Mouse (Mus musculus) brain, adult 2 months (tissue): ENCODE data around the gene 1700037H04Rik.

Experiments used
- DNase-seq: peaks from one replicate; pipeline ENCODE4 v3.0.0; 2011; ENCODE audit warnings: low read depth, low spot score

The 1700037H04Rik gene

GRCm38 (mm10) chr2:131146193-131147042, 13.5 kb downstream of the 1700037H04Rik start:
- DNase-seq: peak; percentile 60

GRCm38 (mm10) chr2:131145536-131145935, 14.3 kb downstream of the 1700037H04Rik start:
- no peak for DNase-seq

DNA sequence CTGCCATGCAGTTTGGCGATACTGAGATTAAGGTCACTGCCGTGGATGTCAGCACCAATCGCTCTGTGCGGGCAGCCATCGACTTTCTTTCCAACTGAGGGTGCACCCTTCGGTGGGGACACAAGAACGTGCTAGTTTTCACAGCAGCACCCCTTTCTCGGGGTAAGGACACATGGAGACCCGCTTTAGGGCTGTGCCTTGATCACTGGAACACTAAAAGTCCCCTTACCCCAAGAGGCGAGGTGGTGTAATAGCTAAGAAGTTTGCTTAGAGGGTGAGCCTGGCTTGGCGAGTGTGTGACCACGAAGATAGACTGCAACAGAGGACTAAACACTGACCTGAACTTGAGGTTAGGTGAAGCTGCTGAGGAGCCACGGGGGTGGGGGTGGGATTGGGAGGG, 14.8 kb downstream of the 1700037H04Rik start:
- no peak for DNase-seq

- DNase-seq: no peak
Observed at GRCm38 (mm10) chr2:131143007-131143780, 16.7 kb downstream of the 1700037H04Rik start.

DNA sequence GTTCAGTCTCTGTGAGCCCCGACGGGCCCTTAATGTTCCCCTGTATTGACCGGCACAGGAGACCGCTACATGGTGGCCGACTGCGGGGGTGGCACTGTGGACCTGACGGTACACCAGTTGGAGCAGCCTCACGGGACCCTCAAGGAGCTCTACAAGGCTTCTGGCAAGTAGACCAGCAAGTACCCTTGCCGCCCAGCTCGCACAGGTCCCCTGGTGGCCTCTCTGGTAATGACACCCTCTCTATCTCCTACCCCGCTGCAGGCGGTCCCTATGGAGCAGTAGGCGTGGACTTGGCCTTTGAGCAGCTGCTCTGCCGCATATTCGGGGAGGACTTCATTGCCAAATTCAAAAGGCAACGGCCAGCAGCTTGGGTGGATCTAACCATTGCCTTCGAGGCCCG, 17.3 kb downstream of the 1700037H04Rik start:
- DNase-seq: peak; percentile 53

- no peak for DNase-seq
Observed at GRCm38 (mm10) chr2:131141336-131141986, 18.4 kb downstream of the 1700037H04Rik start.

DNA sequence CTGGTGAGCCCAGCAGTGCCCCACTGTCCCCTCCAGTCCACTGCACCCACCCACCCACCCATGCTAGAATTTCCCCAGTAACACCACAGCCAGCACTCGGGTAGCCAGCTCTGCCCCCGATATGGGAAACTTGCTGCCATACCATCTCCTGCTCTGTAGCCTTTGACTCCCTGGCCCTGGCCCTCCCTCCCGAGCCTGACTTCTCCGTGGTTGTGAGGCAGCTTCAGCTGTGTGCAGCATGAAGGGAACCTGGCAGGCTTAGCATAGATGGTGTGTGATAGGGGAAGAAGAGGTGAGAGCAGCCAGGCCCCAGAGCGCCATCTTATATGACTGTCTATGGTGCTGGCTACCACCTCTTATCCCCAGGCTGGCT, 19.4 kb downstream of the 1700037H04Rik start:
- no peak for DNase-seq

DNA sequence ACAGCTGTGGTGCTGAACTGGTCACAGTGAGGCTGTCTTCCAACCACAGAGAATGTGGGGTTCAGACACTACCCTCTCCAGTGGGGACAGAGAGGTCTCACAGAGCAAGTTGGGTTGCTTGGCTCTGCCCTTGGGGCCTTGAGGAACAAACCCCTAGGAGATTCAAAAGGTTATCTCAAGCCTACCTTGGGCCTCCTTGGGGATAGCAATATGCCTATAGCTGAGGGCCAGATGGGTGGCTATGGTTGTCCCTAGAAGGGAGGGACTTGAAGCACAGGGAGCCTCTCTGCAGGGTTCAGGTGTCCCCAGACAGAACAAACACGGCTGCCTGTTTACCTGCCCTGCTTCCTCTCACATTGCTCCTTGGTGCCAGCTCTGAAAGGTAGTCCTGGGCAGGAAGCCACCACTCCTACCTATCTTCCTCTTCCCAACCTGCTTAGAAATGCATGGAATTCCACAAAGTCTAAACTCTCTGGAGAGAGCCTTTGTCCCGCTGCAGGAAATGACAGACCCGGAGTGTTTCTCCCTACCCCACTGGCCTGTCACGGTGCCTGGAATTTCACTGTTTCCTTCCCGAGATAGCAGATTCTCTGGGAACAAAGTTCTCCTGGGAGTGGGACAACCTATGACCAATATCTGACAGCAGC, 19.9 kb downstream of the 1700037H04Rik start:
- no peak for DNase-seq

DNA sequence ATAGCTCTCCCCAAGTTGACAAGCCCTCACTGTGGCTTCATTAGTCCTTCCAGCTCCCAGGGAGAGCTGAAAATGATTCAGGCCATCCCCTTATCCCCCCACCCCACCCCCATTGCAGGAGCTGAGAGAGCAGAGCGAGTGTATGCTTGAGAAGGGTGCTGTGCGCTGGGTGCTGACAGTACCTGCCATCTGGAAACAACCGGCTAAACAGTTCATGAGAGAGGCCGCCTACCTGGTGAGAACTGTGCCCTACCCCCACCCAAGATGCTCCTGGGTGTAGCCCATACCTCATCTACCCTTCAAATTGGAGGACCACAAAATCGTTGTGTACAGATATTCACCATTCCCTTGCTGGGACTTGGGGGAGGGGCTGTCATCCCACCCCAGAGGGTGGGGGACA, 20.6 kb downstream of the 1700037H04Rik start:
- DNase-seq: no peak

GRCm38 (mm10) chr2:131138760-131139159, 21.1 kb downstream of the 1700037H04Rik start:
- no peak for DNase-seq

DNA sequence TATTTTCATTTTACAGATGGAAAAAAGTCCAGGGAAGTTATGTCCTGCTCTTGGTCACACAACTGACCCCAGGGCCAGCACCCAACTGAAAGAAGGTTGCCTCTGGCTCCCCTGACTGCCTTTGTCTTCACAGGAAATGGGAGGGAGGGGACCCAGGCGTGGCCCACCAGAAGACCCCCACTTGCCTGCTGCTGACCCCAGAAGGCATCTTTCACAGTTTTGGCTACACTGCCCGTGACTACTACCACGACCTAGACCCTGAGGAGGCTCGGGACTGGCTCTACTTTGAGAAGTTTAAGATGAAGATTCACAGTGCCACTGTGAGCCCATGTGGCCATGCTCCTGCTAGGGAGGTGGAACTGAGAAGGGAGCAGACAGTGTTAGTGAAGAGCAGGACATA, 21.6 kb downstream of the 1700037H04Rik start:
- DNase-seq: no peak

- DNase-seq: no peak
Observed at GRCm38 (mm10) chr2:131135521-131136139, 24.3 kb downstream of the 1700037H04Rik start.

GRCm38 (mm10) chr2:131134826-131135400, 25.0 kb downstream of the 1700037H04Rik start:
- DNase-seq: no peak

GRCm38 (mm10) chr2:131134381-131134780, 25.5 kb downstream of the 1700037H04Rik start:
- no peak for DNase-seq

GRCm38 (mm10) chr2:131132930-131133547, 26.8 kb downstream of the 1700037H04Rik start, which contains the start of gene Gm11037:
Gene Gm11037 (plus strand): TSS chr2:131133497.
- DNase-seq: no peak

GRCm38 (mm10) chr2:131132111-131132888, 27.6 kb downstream of the 1700037H04Rik start:
- DNase-seq: no peak

DNA sequence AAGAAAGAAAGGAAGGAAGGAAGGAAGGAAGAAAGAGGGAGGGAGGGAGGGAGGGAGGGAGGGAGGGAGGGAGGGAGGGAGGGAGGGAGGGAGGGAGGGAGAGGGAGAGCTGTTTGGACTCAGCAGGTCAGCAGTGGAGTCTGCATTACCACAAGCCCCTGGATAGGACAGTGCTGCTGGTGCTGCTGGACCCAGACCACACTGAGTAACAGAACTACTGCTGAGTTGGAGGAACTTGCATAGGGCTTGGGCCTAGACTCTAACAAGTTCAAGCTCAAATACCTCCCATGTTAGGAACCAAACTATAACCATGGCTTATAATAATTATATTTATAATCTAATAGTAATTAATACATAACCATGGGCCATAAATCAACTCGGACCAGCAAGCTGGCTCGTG, 29.0 kb downstream of the 1700037H04Rik start:
- no peak for DNase-seq

- no peak for DNase-seq
Observed at GRCm38 (mm10) chr2:131129836-131130235, 30.0 kb downstream of the 1700037H04Rik start.

DNA sequence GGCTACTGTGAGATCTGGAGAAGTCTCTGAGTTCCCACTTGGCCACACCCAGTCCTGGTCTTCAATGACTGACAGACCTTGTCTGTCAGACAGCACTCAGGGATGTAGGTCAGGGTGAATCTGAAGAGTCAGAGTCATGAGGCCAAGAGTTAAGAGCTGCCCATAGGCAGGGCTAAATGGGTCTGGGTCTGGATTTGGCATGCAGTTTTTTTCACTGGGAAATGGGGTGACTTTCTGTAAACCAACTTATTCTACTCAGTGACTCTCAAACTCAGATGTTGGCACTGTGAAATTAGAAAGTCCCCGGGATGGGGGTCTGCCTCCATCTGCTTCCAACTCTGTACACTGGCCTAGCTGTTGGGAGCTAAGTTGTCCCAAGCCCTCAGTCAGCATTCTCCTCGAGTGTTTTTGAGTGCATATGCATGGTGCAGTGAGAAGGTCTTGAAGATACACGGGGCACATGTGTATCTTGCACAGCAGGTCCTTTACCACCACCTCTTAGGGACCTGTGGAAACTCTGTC, 31.2 kb downstream of the 1700037H04Rik start:
- DNase-seq: no peak
